Mouse (Mus musculus): ENCODE results near the gene Larp4b. TPM values are rescaled to one million over a fixed set of nuclear protein-coding genes. Genes with fewer than 3 reads are reported as not detected.

Larp4b gene
- polyA plus RNA-seq (2021; fragmentation: Nextera tagmentation), result 8.6 and 9.7 TPM in 2 replicates
- long read RNA-seq, experiment 1, full-length matches to known transcripts, result 1 of 30 reads
- long read RNA-seq, experiment 1, partial matches to known transcripts, result 7 of 30 reads
- long read RNA-seq, experiment 1, other reads (novel, unspliced or antisense), result 22 of 30 reads
- long read RNA-seq, experiment 2, full-length matches to known transcripts, result 81 of 150 reads
- long read RNA-seq, experiment 2, partial matches to known transcripts, result 31 of 150 reads
- long read RNA-seq, experiment 2, other reads (novel, unspliced or antisense), result 38 of 150 reads

GRCm38 (mm10) chr13:9093316-9094155, at the start of gene Larp4b:
Gene Larp4b (plus strand): TSS chr13:9093881.

Other genes with a start within 250 kb of the Larp4b start
- 19.4 and 22.9 TPM in 2 replicates for gene Wdr37, start 222.0 kb upstream of the Larp4b start, polyA plus RNA-seq (2021; fragmentation: Nextera tagmentation)
- gene Idi1, start 208.4 kb upstream of the Larp4b start, polyA plus RNA-seq (2021; fragmentation: Nextera tagmentation), result 21.5 and 27.0 TPM in 2 replicates
- not detected in 2 replicates for gene Gm9745, start 145.7 kb upstream of the Larp4b start, polyA plus RNA-seq (2021; fragmentation: Nextera tagmentation)
- gene Idi2, start 141.0 kb upstream of the Larp4b start, polyA plus RNA-seq (2021; fragmentation: Nextera tagmentation), result not detected in 2 replicates
- gene Gtpbp4, start 97.8 kb upstream of the Larp4b start, polyA plus RNA-seq (2021; fragmentation: Nextera tagmentation), result 49.1 and 49.6 TPM in 2 replicates
- 4.9 and 5.9 TPM in 2 replicates for gene Dip2c, start 182.6 kb downstream of the Larp4b start, polyA plus RNA-seq (2021; fragmentation: Nextera tagmentation)